Mouse (Mus musculus) erythroid progenitor cell, adult 5-6 weeks (primary cell): ENCODE results near the gene Gm20795. TPM values are rescaled to one million over a fixed set of nuclear protein-coding genes. Genes with fewer than 3 reads are reported as not detected.
"Not testable (repeated sequence)": the region's sequence is repeated elsewhere in the genome, so short reads cannot be mapped to it uniquely, and the experiment has no call there.

Experiments
- ATAC-seq: replicated peaks from 2 replicates; pipeline ENCODE4 v1.8.0; 2016; ENCODE audit warnings: moderate number of reproducible peaks, mild to moderate bottlenecking, moderate TSS enrichment, inconsistent platforms; ENCODE audit not compliant: poor library complexity, low FRiP score, severe bottlenecking
- total RNA-seq, 2 experiments: library from RNA; stranded (forward) in 1 of 2; stranded (reverse) in 1 of 2; fragments of 150-400 nt in 1 of 2; fragments of 186-747, 209-891 nt in 1 of 2; gene quantifications; 2 replicates each; pipeline versions ENCODE4 v1.2.3 to v1.2.4; 2015 to 2017; ENCODE audit warnings: low replicate concordance in 2 of 2

Gm20795 gene
- total RNA-seq (2015; ENCODE audit: low replicate concordance) (not detected in 2 replicates), total RNA-seq (2017; ENCODE audit: low replicate concordance) (not detected in 2 replicates)

GRCm38 (mm10) chrY:40804614-40805013 is at the start of gene Gm20795:
Gene Gm20795 (plus strand): TSS chrY:40804914.
- ATAC-seq = not testable (repeated sequence)

GRCm38 (mm10) chrY:40775665-40776064 is 29.0 kb upstream of the Gm20795 start, which contains the start of gene Gm21797:
Gene Gm21797 (minus strand): TSS chrY:40775765.
- not testable (repeated sequence) for ATAC-seq

Other genes with a start within 250 kb of the Gm20795 start
- not detected in 2 replicates for gene Gm21852, start 152.9 kb upstream of the Gm20795 start, total RNA-seq (2015; ENCODE audit: low replicate concordance)
- not detected in 2 replicates for gene Gm21852, start 152.9 kb upstream of the Gm20795 start, total RNA-seq (2017; ENCODE audit: low replicate concordance)
- gene Gm21797, start 29.1 kb upstream of the Gm20795 start, total RNA-seq (2015; ENCODE audit: low replicate concordance) = not detected in 2 replicates
- gene Gm21797, start 29.1 kb upstream of the Gm20795 start, total RNA-seq (2017; ENCODE audit: low replicate concordance) = not detected in 2 replicates